24 mouse cellular contexts compared by ENCODE assay signal in genomic region chr10:68388138-68388537, GRCm38 (mm10).
A peak's percentile ranks its signal among the peaks of the same experiment; 100 is the strongest.
DNase-seq lines count a peak whose midpoint lies in the region; ATAC-seq and TF ChIP-seq lines count a peak whose summit lies in the region.
"Had no signal": no experiment of that assay in that cellular context is flagged by ENCODE, and none has a peak within 500 bp of the region (broad histone marks: within the 10 kb centered on the region; RNA-seq: fewer than 3 reads in every experiment).

No protein-coding gene starts in this region.

- 52% methylated on average over 7 of the region's 7 CpGs for WGBS in intestine, postnatal 0 days
- 55% methylated on average over 7 of the region's 7 CpGs for WGBS in stomach, postnatal 0 days

- peak overlapping the region; percentile 47 for H3K4me3 ChIP-seq in testis, adult 2 months (ENCODE audit: control insufficient read depth, low read depth, low read length)
- H3K4me3 ChIP-seq in intestine, postnatal 0 days (ENCODE audit: low read depth, low read length): no peak overlapping the region
- H3K4me3 ChIP-seq in stomach, postnatal 0 days (ENCODE audit: low read depth, low read length): no peak overlapping the region
- H3K4me3 ChIP-seq: embryonic facial prominence, embryonic 15.5 days; erythroblast, embryonic 14.5 days; forebrain, embryonic 12.5 days; forebrain, embryonic 15.5 days; heart, adult 2 months; heart, embryonic 10.5 days; heart, embryonic 13.5 days; hindbrain, embryonic 12.5 days; hindbrain, embryonic 15.5 days had no signal

- no peaks in the 10 kb centered on the region for H3K36me3 ChIP-seq in testis, adult 2 months (ENCODE audit: control insufficient read depth, insufficient read depth, low read length)
- H3K36me3 ChIP-seq in intestine, postnatal 0 days (ENCODE audit: control insufficient read depth, insufficient read depth): no peaks in the 10 kb centered on the region
- H3K36me3 ChIP-seq in stomach, postnatal 0 days (ENCODE audit: control insufficient read depth, insufficient read depth, low read length): no peaks in the 10 kb centered on the region
- H3K36me3 ChIP-seq: embryonic facial prominence, embryonic 15.5 days; forebrain, embryonic 12.5 days; forebrain, embryonic 15.5 days; heart, embryonic 10.5 days; heart, embryonic 13.5 days; hindbrain, embryonic 12.5 days; hindbrain, embryonic 15.5 days had no signal

- no peaks in the 10 kb centered on the region for H3K27me3 ChIP-seq in testis, adult 2 months (ENCODE audit: control insufficient read depth, insufficient read depth, low read length)
- no peaks in the 10 kb centered on the region for H3K27me3 ChIP-seq in intestine, postnatal 0 days (replicated peaks; ENCODE audit: control insufficient read depth, insufficient read depth, low read length)
- no peaks in the 10 kb centered on the region for H3K27me3 ChIP-seq in stomach, postnatal 0 days (ENCODE audit: control insufficient read depth, insufficient read depth, low read length)
- H3K27me3 ChIP-seq: embryonic facial prominence, embryonic 15.5 days; forebrain, embryonic 12.5 days; forebrain, embryonic 15.5 days; heart, embryonic 13.5 days; hindbrain, embryonic 12.5 days; hindbrain, embryonic 15.5 days had no signal

- ATAC-seq in intestine, postnatal 0 days: peak; percentile 92
- ATAC-seq in stomach, postnatal 0 days (ENCODE audit: low FRiP score, low TSS enrichment): peak; percentile 65
- ATAC-seq: forebrain, embryonic 15.5 days had no signal

- TF ChIP-seq CTCF in testis, adult 2 months (IDR thresholded peaks at IDR 0.05; ENCODE audit: control insufficient read depth, insufficient read depth, insufficient replicate concordance, low read depth, low read length): no peak
- TF ChIP-seq CTCF in intestine, postnatal 0 days (IDR thresholded peaks at IDR 0.05; ENCODE audit: low read depth): no peak
- no peak for TF ChIP-seq CTCF in stomach, postnatal 0 days (IDR thresholded peaks at IDR 0.05; ENCODE audit: low read depth)

- TF ChIP-seq EP300 in stomach, postnatal 0 days (optimal IDR thresholded peaks at IDR 0.05): no peak

- H3K9me3 ChIP-seq in intestine, postnatal 0 days (ENCODE audit: control insufficient read depth): 0 out of 2 replicates have a peak, but pooled peaks cover 2% of the 10 kb centered on the region
- 0 out of 2 replicates have a peak, but pooled peaks cover 4% of the 10 kb centered on the region for H3K9me3 ChIP-seq in stomach, postnatal 0 days (ENCODE audit: control insufficient read depth, low read length)
- H3K9me3 ChIP-seq: embryonic facial prominence, embryonic 15.5 days; forebrain, embryonic 12.5 days; forebrain, embryonic 15.5 days; hindbrain, embryonic 12.5 days; hindbrain, embryonic 15.5 days had no signal

- H3K4me1 ChIP-seq in testis, adult 2 months (ENCODE audit: control insufficient read depth, insufficient read depth, low read length): no peaks in the 10 kb centered on the region
- H3K4me1 ChIP-seq in intestine, postnatal 0 days (replicated peaks; ENCODE audit: control insufficient read depth, insufficient read depth, low read length): no peaks in the 10 kb centered on the region
- no peaks in the 10 kb centered on the region for H3K4me1 ChIP-seq in stomach, postnatal 0 days (replicated peaks; ENCODE audit: control insufficient read depth, insufficient read depth)
- H3K4me1 ChIP-seq: embryonic facial prominence, embryonic 15.5 days; forebrain, embryonic 12.5 days; forebrain, embryonic 15.5 days; heart, embryonic 10.5 days; heart, embryonic 13.5 days; hindbrain, embryonic 12.5 days; hindbrain, embryonic 15.5 days had no signal

- H3K27ac ChIP-seq in testis, adult 2 months (ENCODE audit: control insufficient read depth, insufficient read depth, low read depth, low read length): no peak overlapping the region
- H3K27ac ChIP-seq in intestine, postnatal 0 days (ENCODE audit: low read depth, low read length): no peak overlapping the region
- no peak overlapping the region for H3K27ac ChIP-seq in stomach, postnatal 0 days (replicated peaks)
- H3K27ac ChIP-seq: embryonic facial prominence, embryonic 15.5 days; forebrain, embryonic 12.5 days; forebrain, embryonic 15.5 days; heart, adult 2 months; heart, embryonic 10.5 days; heart, embryonic 13.5 days; hindbrain, embryonic 12.5 days; hindbrain, embryonic 15.5 days had no signal

- H3K4me2 ChIP-seq in intestine, postnatal 0 days (replicated peaks; ENCODE audit: low read depth): no peak overlapping the region
- no peak overlapping the region for H3K4me2 ChIP-seq in stomach, postnatal 0 days (replicated peaks; ENCODE audit: low read depth)
- H3K4me2 ChIP-seq: embryonic facial prominence, embryonic 15.5 days; forebrain, embryonic 12.5 days; forebrain, embryonic 15.5 days; heart, embryonic 13.5 days; hindbrain, embryonic 12.5 days; hindbrain, embryonic 15.5 days had no signal

- H3K9ac ChIP-seq in intestine, postnatal 0 days (ENCODE audit: low read depth, low read length): no peak overlapping the region
- no peak overlapping the region for H3K9ac ChIP-seq in stomach, postnatal 0 days (ENCODE audit: low read length)
- H3K9ac ChIP-seq: embryonic facial prominence, embryonic 15.5 days; forebrain, embryonic 12.5 days; forebrain, embryonic 15.5 days; heart, embryonic 13.5 days; hindbrain, embryonic 12.5 days; hindbrain, embryonic 15.5 days had no signal

- DNase-seq in testis, postnatal 14 days (ENCODE audit: low spot score): no peak
- peak; percentile 20 for DNase-seq in stomach, postnatal 0 days (ENCODE audit: low spot score)
- DNase-seq in right cerebral cortex, postnatal 10 days (ENCODE audit: low spot score in 2 of 2): no peak
- DNase-seq in left cerebral cortex, postnatal 36 days (ENCODE audit: low spot score in 2 of 2): no peak
- DNase-seq: adrenal gland, adult 2 months; adrenal gland, postnatal 14 days; cerebellum, adult 11 months; cerebellum, adult 8-10 months; cerebellum, postnatal 10 days; cerebellum, postnatal 36 days; embryo, embryonic 11 days; gastrocnemius, postnatal 25 days; heart, adult 2 months; heart, postnatal 14 days had no signal

- intact Hi-C loops in left cerebral cortex, postnatal 36 days (cut with DNase I): no loop called here

- no peak for TF ChIP-seq POLR2A in testis, adult 2 months (IDR thresholded peaks at IDR 0.05; ENCODE audit: control insufficient read depth, low read depth, low read length)
